Mouse (Mus musculus) left cerebral cortex, postnatal 10 days (tissue): Measurements from ENCODE around the gene Chrna5. TPM values are rescaled to one million over a fixed set of nuclear protein-coding genes. Genes with fewer than 3 reads are reported as not detected.
A peak's percentile ranks its signal among the peaks of the same experiment; 100 is the strongest.
"Not testable (repeated sequence)": the region's sequence is repeated elsewhere in the genome, so short reads cannot be mapped to it uniquely, and the experiment has no call there.

Experiments
- DNase-seq, 2 experiments: peaks; one replicate each; pipeline ENCODE4 v3.0.0; 2021 to 2022; ENCODE audit warnings: low spot score in 2 of 2, mixed read lengths in 1 of 2; ENCODE audit errors: extremely low spot score in 1 of 2
- intact Hi-C: fragments of 180-260 bp; cut with DNase I; formaldehyde crosslinking; loops from one replicate; pipeline ENCODE4 v1.15.1; 2025
- total RNA-seq, 2 experiments: library from RNA; stranded (reverse); gene quantifications; 2 replicates each; pipeline ENCODE4 v1.2.3; 2021

The Chrna5 gene
- total RNA-seq: 1 to 10 TPM; 5.3 TPM

DNA sequence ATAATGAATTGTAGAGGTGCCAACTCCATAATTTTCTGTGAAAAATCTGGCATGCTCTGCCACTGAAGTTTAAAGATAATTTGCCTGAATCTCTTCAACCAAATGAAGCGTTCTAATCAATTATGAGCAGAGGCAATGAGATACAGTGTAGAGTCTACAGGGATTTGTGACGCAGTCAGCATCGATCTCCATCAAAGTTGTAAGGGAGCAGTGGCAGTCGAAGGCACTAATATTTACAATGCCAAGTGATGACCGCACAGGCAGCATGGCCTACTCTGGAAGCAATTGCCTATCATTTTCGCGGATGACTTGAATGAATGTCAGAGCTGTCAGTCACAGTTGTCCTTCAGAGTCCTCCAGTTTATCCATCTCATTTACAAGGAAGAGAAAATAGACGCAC is at the start of gene Chrna5:
Gene Chrna5, plus strand, starts transcription at position 207 of the 400 bp plus-strand sequence.
- no peak for DNase-seq
- intact Hi-C loops: no loop called here

DNA sequence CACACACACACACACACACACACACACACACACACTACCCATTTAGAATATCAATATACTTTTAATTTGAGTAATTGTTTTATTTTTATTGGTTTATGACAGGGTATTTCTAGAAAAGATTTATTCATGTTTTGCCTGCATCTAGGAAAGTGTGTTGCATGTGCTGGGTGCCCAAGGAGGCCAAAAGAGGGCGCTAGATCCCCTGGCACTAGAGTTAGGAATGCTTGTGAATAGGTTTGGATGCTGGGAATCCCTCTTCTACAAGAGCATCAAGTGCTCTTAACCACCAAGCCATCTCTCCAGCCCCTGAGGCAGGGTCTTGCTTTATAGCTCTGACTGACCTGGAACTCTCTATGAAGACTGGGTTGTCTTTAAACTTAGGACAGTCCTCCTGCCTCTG is 48.9 kb upstream of the Chrna5 start:
- intact Hi-C loops: no loop called here
- no peak for DNase-seq

DNA sequence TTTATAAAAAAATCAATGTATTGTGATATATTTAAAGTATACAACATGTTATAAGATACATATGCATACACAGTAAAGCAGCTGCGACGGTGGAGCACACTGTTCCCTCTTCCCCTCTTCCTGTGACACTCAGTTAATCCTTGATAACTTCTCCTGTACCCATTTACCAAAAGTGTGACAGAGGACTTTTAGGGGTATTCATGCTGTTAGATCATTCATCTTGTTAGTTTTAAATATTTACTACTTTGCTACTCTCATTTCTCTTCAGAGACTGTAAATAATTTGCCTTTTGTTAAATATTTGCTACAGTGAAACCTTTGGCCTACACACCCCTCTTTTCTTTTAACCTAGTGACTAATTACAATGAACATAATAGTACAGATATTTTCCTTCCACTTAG is 48.3 kb upstream of the Chrna5 start:
- no peak for DNase-seq
- intact Hi-C loops: no loop called here

DNA sequence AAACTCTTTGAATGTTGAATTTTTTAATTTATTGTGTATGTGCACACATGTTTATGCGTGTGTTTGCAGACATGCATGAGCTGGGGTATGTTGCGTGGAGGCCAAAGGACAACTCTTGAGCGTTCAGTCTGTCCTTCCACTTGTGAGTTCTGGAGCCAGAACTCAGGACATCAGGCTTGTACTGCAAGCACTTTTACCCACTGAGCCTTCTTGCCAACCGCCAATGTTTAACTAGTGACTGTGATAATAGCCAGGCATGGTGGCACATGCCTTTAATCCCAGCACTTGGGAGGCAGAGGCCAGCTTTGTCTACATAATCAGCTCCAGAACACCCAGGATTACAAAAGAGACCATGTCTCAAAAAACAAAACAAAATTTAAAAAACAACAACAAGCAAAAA is 38.6 kb upstream of the Chrna5 start:
- intact Hi-C loops: no loop called here
- DNase-seq: no peak

- intact Hi-C loops: no loop called here
- DNase-seq: no peak
Observed at GRCm38 (mm10) chr9:54944467-54944866, 36.2 kb upstream of the Chrna5 start.

- intact Hi-C loops: no loop called here
- no peak for DNase-seq
Observed at GRCm38 (mm10) chr9:54946256-54946655, 34.4 kb upstream of the Chrna5 start.

DNA sequence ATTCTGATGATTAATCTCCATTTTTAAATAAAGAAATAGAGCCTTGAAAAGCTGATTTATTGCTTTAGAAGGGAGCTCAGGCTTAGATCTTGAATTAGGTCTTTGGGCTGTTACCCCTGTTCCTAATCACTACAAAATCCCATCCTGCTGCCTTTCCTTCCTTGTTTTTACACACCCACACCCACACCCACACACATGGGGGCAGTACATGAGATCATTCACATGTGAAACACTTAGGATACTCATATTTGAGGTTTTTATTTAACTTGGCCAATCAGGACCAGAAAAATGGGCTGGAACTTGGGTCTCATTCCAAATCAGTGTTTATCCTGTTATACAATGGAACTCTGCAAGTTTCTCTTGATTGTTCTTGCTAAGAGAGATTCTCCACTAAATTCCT is 31.2 kb upstream of the Chrna5 start:
- DNase-seq: no peak
- intact Hi-C loops: no loop called here

GRCm38 (mm10) chr9:54950162-54950561 is 30.5 kb upstream of the Chrna5 start:
- not testable (repeated sequence) for DNase-seq
- intact Hi-C loops: loop anchor here (5.0 kb wide), 1 partner anchor 33 kb away; the partner anchor contains the start of gene Hykk

DNA sequence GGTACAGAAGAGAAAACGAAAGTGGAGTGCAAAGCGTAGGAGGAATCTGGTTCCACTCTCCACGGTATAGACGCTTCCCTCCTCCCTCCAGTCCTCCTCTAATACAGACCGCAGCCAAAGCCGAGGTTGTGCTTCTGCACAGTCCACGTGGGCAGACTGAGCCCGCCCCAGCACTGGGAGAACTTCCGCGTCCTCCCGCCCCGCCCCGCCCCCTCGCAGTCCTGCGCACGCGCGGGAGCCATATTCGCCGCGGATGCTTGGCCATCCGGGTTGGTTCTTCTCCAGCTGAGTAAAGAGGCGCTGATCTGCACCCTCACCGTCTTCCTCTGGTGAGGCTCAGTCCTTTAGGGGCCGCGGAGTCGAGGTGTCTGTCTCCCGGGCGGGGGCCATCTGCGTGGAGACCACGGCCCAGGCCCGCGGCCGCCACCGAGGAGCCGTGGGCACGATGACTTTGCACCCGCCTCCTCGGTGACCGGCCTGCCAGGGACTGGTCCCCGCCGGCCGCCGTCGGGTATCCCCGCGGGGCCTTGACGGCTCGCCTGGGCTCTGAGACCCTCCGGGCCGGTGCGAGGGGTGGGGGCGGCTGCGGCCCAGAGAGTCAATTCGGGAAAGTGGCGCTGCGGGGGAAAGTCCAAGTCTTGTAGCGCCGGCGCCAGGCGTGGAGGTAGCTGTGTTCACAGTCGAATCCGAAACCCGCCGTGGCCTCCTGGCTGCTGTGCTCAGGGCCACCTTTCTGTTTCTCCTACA is 29.9 kb upstream of the Chrna5 start, which contains the start of the genes Psma4 and AY074887:
Gene Psma4, plus strand, starts transcription at position 216 of the 747 bp plus-strand sequence.
Gene AY074887, minus strand, starts transcription at position 424 of the 747 bp plus-strand sequence.
- intact Hi-C loops: loop anchor here (5.0 kb wide), 1 partner anchor 33 kb away; the partner anchor contains the start of gene Hykk
- peak; percentile 86 to 95 for DNase-seq

DNA sequence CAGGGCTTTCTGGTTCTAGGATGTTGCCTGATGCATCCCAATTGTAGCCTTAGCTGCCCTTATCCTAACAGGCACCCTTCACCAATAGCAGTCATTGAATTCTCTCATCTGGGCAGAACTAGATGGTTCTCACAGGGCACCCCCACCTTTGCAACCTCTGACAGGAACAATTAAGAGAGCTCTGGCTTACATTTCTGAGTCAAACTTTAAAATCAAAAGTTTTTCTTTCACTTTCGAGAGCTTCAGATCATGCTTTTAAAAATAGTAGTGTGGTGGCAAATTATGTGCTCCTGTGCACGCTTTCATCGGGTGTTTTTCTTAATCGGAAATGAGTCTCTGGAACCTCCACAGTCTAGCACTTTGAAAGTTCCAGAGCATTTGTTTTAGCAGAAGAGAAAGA is 19.6 kb upstream of the Chrna5 start:
- no peak for DNase-seq
- intact Hi-C loops: no loop called here

DNA sequence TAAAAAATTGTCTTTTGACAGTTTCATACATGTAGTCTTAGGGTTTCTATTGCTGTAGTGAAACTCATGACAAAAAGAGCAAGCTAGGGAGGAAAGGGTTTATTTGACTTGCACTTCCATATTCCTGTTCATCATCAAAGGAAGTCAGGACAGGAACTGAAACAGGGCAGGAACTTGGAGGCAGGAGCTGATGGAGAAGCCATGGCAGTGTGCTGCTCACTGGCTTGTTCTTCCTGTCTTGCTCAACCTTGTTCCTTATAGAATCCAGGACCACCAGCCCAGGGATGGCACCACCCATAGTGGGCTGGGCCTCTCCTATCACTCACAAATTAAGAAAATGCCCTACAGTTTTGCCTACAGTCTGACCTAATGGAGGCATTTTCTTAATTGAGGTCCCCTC is 17.0 kb upstream of the Chrna5 start:
- no peak for DNase-seq
- intact Hi-C loops: no loop called here

DNA sequence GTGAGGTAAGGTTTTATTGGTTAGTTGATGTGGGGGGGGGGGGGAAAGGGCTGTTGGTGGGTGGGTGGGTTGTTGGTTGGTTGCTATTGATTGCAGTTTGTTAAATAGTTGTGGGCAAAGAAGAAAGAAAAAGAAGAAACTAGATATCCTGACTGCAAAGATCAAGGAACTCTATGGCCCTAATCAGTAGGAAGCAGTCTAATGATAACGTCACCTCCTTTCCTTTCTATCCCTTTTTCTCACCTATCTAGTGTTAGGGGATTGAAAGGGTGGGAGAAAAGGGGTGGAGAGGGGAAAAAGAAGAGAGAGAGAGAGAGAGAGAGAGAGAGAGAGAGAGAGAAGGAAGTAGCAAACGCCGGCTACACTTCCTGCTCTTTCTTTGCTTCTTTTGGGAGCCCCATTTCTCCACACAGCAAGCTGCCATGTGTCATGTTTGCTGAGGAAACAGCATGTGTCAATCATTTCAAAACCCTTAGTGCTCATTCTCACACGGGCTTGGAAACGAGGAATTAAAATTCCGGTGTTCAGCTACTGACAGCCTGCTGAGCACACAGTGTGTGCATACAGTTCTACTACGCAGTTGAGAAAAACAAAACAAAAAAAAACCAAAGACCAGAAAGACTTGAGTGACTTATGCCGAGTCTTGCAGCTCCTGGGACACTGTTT is 10.6 kb upstream of the Chrna5 start:
- DNase-seq: no peak
- intact Hi-C loops: no loop called here

DNA sequence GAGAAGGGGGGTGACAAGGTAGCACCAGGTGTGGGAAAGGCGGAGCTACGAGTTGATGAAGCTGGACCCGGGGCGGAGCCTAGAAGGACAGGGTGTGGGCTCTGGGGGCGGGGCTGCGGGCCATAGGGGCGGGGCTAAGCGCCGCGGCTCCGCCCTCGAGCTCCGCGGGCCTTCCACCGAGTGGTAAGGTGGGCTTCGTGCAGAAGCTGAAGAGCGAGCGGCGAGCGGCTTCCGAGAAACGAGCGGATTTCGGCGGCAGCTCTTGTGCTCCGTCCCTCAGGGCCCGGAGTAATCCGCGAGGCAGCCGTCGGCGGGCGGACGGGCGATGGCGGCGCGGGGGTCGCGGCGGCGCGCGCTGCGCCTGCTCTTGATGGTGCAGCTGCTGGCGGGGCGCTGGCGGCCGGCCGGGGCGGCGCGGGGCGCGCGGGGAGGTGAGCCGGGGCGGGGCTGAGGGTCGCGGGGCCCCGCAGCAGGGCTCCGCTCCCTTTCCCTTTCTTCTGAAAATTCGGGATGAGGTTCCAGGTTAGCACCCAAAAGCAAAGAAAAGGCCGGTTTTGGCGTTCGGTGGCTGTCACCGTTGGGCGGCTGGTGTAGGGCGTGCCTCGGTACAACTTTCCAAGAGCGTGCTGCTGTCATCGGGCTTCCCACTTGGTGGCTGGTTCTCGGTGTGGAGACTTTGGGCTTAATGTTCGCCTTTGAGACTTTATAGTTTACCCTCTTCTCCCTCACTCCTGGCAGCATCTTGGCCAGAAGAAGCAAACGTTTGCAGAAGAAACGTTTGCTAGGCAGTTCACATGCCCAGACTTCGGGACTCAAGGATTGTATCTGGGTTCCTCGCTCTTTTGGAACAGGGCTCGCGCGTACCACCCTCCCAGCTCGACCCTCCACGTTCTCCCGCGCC is 861 bp downstream of the Chrna5 start:
- intact Hi-C loops: no loop called here
- peak in 1 of 2 experiments; percentile 39 for DNase-seq

GRCm38 (mm10) chr9:54982401-54982800 is 1.7 kb downstream of the Chrna5 start:
- intact Hi-C loops: no loop called here
- DNase-seq: no peak

GRCm38 (mm10) chr9:54990362-54990761 is 9.7 kb downstream of the Chrna5 start:
- intact Hi-C loops: no loop called here
- no peak for DNase-seq

GRCm38 (mm10) chr9:54994381-54994780 is 13.7 kb downstream of the Chrna5 start:
- intact Hi-C loops: no loop called here
- no peak for DNase-seq

DNA sequence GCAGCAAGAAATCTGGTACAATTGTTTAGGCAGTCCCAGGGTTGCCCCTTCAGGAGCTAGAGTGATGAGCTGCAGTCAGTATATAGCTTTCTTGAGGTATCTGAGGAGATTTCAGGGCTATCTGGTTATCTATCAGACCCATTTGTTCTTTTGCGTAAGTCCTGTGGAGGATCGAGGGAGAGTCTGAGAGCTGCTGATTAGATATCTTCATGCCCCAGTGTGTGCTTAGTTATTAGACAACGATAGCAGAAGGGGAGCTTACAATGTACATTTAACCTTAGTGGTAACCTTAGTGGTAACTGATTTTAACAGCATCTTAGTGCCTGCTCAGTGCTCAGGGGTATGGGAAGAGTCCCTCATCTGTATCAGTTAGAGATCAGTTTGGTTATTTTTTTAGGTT is 15.0 kb downstream of the Chrna5 start:
- intact Hi-C loops: no loop called here
- no peak for DNase-seq

GRCm38 (mm10) chr9:55003609-55004008 is 22.9 kb downstream of the Chrna5 start:
- no peak for DNase-seq
- intact Hi-C loops: no loop called here

- intact Hi-C loops: no loop called here
- DNase-seq: no peak
Observed at GRCm38 (mm10) chr9:55009692-55010091, 29.0 kb downstream of the Chrna5 start.
